8 mouse cellular contexts compared by ENCODE assay signal in the genomic region with DNA sequence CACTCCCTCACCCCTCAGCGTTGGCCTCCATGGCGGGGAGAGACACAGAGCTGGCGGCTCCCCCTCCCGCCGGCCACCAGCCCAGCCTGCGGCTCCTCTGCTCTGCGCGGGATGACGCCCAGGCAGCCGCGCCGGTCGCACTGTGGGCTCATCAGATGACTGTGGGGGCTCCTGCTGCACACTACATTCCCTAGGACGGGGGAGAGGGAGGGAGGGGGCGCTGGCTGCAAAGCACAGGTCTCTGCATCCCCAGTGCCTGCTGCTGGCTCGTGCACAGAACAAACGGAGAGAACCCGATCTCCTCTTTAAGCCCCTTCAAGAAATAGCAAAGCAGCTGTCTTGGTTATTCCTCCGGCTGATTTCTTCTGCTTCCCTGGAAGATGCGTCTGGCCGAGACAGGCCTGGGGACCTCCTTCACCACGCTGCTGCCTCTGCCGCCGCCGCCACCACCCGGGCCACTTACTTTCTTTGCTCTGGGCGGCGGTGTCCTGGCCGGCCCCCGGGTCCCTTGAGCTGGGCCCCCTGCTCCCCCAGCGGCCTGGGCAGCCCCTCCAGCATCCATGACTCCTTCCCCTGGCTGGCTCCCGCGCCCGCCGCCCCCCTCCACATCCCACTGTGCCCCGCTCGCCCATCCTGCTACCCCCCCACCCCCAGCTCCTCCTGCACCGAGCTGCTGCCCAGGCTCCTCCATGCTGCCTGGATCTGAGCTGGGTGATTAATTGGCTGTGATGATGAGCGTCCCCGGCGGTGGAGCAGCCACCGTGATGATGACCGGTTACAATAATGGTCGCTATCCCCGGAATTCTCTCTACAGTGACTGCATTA.
DNase-seq lines count a peak whose midpoint lies in the region; ATAC-seq and TF ChIP-seq lines count a peak whose summit lies in the region.

No protein-coding gene starts in this region.

- no peak for TF ChIP-seq CTCF in heart, adult 2 months (IDR thresholded peaks at IDR 0.05)
- no peak for TF ChIP-seq CTCF in cortical plate, adult 2 months (IDR thresholded peaks at IDR 0.05; ENCODE audit: extremely low read depth, insufficient read depth, low read length)

- no peaks in the 10 kb centered on the region for H3K4me1 ChIP-seq in heart, adult 2 months (ENCODE audit: control insufficient read depth, insufficient read depth, low read length)
- H3K4me1 ChIP-seq in cortical plate, adult 2 months (ENCODE audit: control insufficient read depth, insufficient read depth, low read length): peaks cover 7% of the 10 kb centered on the region; the same call in 1 of the 2 replicates
- H3K4me1 ChIP-seq in heart, embryonic 11.5 days (ENCODE audit: control insufficient read depth, insufficient read depth, low read length): peaks cover 4% of the 10 kb centered on the region; the same call in 1 of the 2 replicates
- peaks cover 58% of the 10 kb centered on the region for H3K4me1 ChIP-seq in midbrain, embryonic 15.5 days

- no peak overlapping the region for H3K27ac ChIP-seq in heart, adult 2 months
- H3K27ac ChIP-seq in cortical plate, adult 2 months (ENCODE audit: insufficient read depth, low read length): peak overlapping the region; percentile 97
- no peak overlapping the region for H3K27ac ChIP-seq in heart, embryonic 11.5 days (ENCODE audit: low read depth, low read length)
- H3K27ac ChIP-seq in midbrain, embryonic 15.5 days: peak overlapping the region; percentile 99

- TF ChIP-seq POLR2A in heart, adult 2 months (IDR thresholded peaks at IDR 0.05; ENCODE audit: insufficient read depth, low read depth, low read length): no peak
- 0 out of 2 replicates have a peak, but pooled peaks have one; percentile 39 for TF ChIP-seq POLR2A in cortical plate, adult 2 months (IDR thresholded peaks at IDR 0.05; ENCODE audit: extremely low read depth, insufficient read depth, low read length)

- peak; percentile 57; the same call in 1 of the 2 replicates for ATAC-seq in heart, embryonic 11.5 days (replicated peaks; ENCODE audit: insufficient number of reproducible peaks, low FRiP score, low TSS enrichment)
- ATAC-seq in midbrain, embryonic 15.5 days (replicated peaks): peak; percentile 91
- no peak for ATAC-seq in megakaryocyte, adult 5-6 weeks (ENCODE audit: poor library complexity, severe bottlenecking)

- H3K4me3 ChIP-seq in heart, adult 2 months: peak overlapping the region; percentile 3
- H3K4me3 ChIP-seq in cortical plate, adult 2 months (ENCODE audit: insufficient read depth, low read length): peak overlapping the region; percentile 86
- peak overlapping the region; percentile 42 for H3K4me3 ChIP-seq in heart, embryonic 11.5 days (ENCODE audit: low read depth, low read length)
- peak overlapping the region; percentile 74 for H3K4me3 ChIP-seq in midbrain, embryonic 15.5 days

- DNase-seq in heart, adult 2 months: peak in 1 of 2 experiments; percentile 23
- no peak for DNase-seq in heart, adult 8-10 months (ENCODE audit: low spot score)
- peak; percentile 64 to 82 for DNase-seq in left cerebral cortex, adult 18-20 months (ENCODE audit: low spot score in 2 of 2)
- DNase-seq in gastrocnemius, adult 8-10 months (ENCODE audit: low spot score in 2 of 2): no peak

- H3K27me3 ChIP-seq in heart, adult 2 months (ENCODE audit: control insufficient read depth, insufficient read depth, low read length): peaks cover 5% of the 10 kb centered on the region; the same call in 1 of the 2 replicates
- peaks cover 31% of the 10 kb centered on the region for H3K27me3 ChIP-seq in heart, embryonic 11.5 days (ENCODE audit: control insufficient read depth, insufficient read depth, low read length)
- H3K27me3 ChIP-seq in midbrain, embryonic 15.5 days (replicated peaks): no peaks in the 10 kb centered on the region

- no peak for TF ChIP-seq EP300 in heart, adult 2 months (IDR thresholded peaks at IDR 0.05; ENCODE audit: insufficient read depth, low read depth, low read length)

- 2% methylated on average over 43 of the region's 45 CpGs for WGBS in heart, adult 2 months
- under 1% methylated on average over 43 of the region's 45 CpGs for WGBS in heart, embryonic 11.5 days (ENCODE audit: insufficient replicate concordance)
- WGBS in midbrain, embryonic 15.5 days: under 1% methylated on average over 45 of the region's 45 CpGs

- peak overlapping the region; percentile 72 for H3K4me2 ChIP-seq in heart, embryonic 11.5 days
- H3K4me2 ChIP-seq in midbrain, embryonic 15.5 days: peak overlapping the region; percentile 93

- H3K36me3 ChIP-seq in heart, adult 2 months (ENCODE audit: control insufficient read depth, insufficient read depth, low read length): no peaks in the 10 kb centered on the region
- no peaks in the 10 kb centered on the region for H3K36me3 ChIP-seq in heart, embryonic 11.5 days (ENCODE audit: control insufficient read depth, insufficient read depth, low read length)
- no peaks in the 10 kb centered on the region for H3K36me3 ChIP-seq in midbrain, embryonic 15.5 days (replicated peaks)

- intact Hi-C loops in heart, adult 2 months (cut with DNase I): no loop called here

- H3K9me3 ChIP-seq in heart, embryonic 11.5 days (replicated peaks; ENCODE audit: control insufficient read depth, low read length): no peaks in the 10 kb centered on the region
- H3K9me3 ChIP-seq in midbrain, embryonic 15.5 days: no peaks in the 10 kb centered on the region

- H3K79me2 ChIP-seq in heart, adult 2 months (replicated peaks; ENCODE audit: control insufficient read depth, insufficient read depth, low read length): no peaks in the 10 kb centered on the region

- H3K9ac ChIP-seq in heart, adult 2 months (ENCODE audit: low read depth, low read length): 0 out of 2 replicates have a peak overlapping the region, but pooled peaks have one; percentile 5
- H3K9ac ChIP-seq in heart, embryonic 11.5 days (ENCODE audit: low read depth, low read length): peak overlapping the region; percentile 17; the same call in 1 of the 2 replicates
- peak overlapping the region; percentile 87 for H3K9ac ChIP-seq in midbrain, embryonic 15.5 days

Comparison
In these comparisons a context has a peak if more than half of its experiments do, and no peak if none do; other contexts are left out.
1. DNase-seq: peak in left cerebral cortex, adult 18-20 months (2 of 2); none in heart, adult 8-10 months (single experiment) and gastrocnemius, adult 8-10 months (0 of 2).
2. H3K27ac ChIP-seq: peak in cortical plate, adult 2 months (single experiment) and midbrain, embryonic 15.5 days (single experiment); none in heart, adult 2 months (single experiment) and heart, embryonic 11.5 days (single experiment).
3. H3K4me3 ChIP-seq: peak in every context shown above with its lines; median percentile 86 in cortical plate, adult 2 months; 74 in midbrain, embryonic 15.5 days; 42 in heart, embryonic 11.5 days; 3 in heart, adult 2 months.
4. H3K9ac ChIP-seq: peak in every context shown above with its lines; median percentile 87 in midbrain, embryonic 15.5 days; 17 in heart, embryonic 11.5 days; 5 in heart, adult 2 months.